Mouse (Mus musculus) C2C12 (cell line): ENCODE results near the gene Susd3. TPM values are rescaled to one million over a fixed set of nuclear protein-coding genes. Genes with fewer than 3 reads are reported as not detected.

Source experiments
- H3K27me3 ChIP-seq: one replicate; pipeline ENCODE4 v1.6.1; 2011; ENCODE audit not compliant: control insufficient read depth, insufficient read depth, insufficient read length
- H3K36me3 ChIP-seq: one replicate; pipeline ENCODE4 v1.6.1; 2011; ENCODE audit not compliant: control insufficient read depth, insufficient read depth
- H3K4me3 ChIP-seq: one replicate; pipeline ENCODE4 v1.5.1; 2011; ENCODE audit warnings: mild to moderate bottlenecking, control low read depth; ENCODE audit not compliant: poor library complexity, insufficient read depth, severe bottlenecking
- H3K79me2 ChIP-seq: one replicate; pipeline ENCODE4 v1.6.1; 2011; ENCODE audit not compliant: control insufficient read depth, insufficient read depth
- H3K79me3 ChIP-seq: one replicate; pipeline ENCODE4 v1.6.1; 2011; ENCODE audit warnings: low read depth, control low read depth
- H3ac ChIP-seq: one replicate; pipeline ENCODE3; 2011; ENCODE audit warnings: low read depth; ENCODE audit not compliant: control insufficient read depth, insufficient read length
- CEBPB ChIP-seq: IDR thresholded peaks from one replicate; pipeline ENCODE4 v1.6.1; 2011; ENCODE audit warnings: low read depth, mild to moderate bottlenecking, control low read depth, moderate library complexity
- CTCF ChIP-seq: IDR thresholded peaks from one replicate; pipeline ENCODE4 v1.5.1; 2011; ENCODE audit not compliant: control insufficient read depth, insufficient read depth, insufficient read length
- FOSL1 ChIP-seq: IDR thresholded peaks from one replicate; pipeline ENCODE4 v1.8.0; 2011; ENCODE audit warnings: mild to moderate bottlenecking, low read length; ENCODE audit not compliant: poor library complexity, insufficient read depth, severe bottlenecking
- MAX ChIP-seq: IDR thresholded peaks from one replicate; pipeline ENCODE4 v1.6.1; 2011; ENCODE audit warnings: mild to moderate bottlenecking, control low read depth
- MYOD1 ChIP-seq: IDR thresholded peaks from one replicate; pipeline ENCODE4 v1.6.1; 2011; ENCODE audit warnings: low read depth; ENCODE audit not compliant: control insufficient read depth, insufficient read length
- MYOG ChIP-seq: IDR thresholded peaks from one replicate; pipeline ENCODE4 v1.6.1; 2011; ENCODE audit not compliant: control insufficient read depth, insufficient read length; ENCODE audit errors: extremely low read depth
- USF1 ChIP-seq: IDR thresholded peaks from one replicate; pipeline ENCODE4 v1.6.1; 2011; ENCODE audit warnings: low read depth, mild to moderate bottlenecking, control low read depth, moderate library complexity
- polyA plus RNA-seq: library from polyadenylated mRNA; unstranded; fragments of >200 nt; fragmentation: generic; extraction: Trizol; gene quantifications from one replicate; pipeline ENCODE4 v1.2.1, GENCODE M21; 2012; ENCODE audit warnings: missing spikeins

Susd3 gene
- polyA plus RNA-seq, 1 experiment = 0.25 TPM

DNA sequence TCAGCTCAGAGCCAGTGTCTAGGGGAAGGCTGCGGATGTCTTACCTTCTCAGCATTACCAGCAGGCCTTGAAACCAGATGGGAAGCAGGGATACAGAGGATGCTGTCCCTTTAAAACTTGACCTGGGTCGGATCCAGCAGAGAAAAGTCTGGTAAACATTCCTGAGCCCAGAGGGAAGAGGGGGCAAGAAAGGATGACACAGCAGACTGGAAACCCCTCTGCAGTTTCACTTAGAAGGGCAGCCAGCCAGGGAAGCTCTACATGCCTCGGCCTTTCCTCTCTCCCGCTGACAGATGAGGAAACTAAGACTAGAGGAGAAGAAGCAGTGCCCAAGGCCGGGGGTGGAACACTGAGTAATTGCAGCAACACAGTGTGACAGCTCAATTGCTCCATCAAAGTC, 64.9 kb downstream of the Susd3 start:
- TF ChIP-seq USF1 = no peak
- no peak for TF ChIP-seq FOSL1
- no peak for TF ChIP-seq MYOG
- no peak for TF ChIP-seq MYOD1
- no peak for TF ChIP-seq CTCF
- no peak for TF ChIP-seq MAX
- TF ChIP-seq CEBPB = no peak
- no peak overlapping the region for H3K4me3 ChIP-seq
- H3ac ChIP-seq = no peak overlapping the region
- no peaks in the 10 kb centered on the region for H3K79me3 ChIP-seq
- H3K27me3 ChIP-seq = no peaks in the 10 kb centered on the region
- no peaks in the 10 kb centered on the region for H3K36me3 ChIP-seq
- peaks cover 6% of the 10 kb centered on the region for H3K79me2 ChIP-seq

DNA sequence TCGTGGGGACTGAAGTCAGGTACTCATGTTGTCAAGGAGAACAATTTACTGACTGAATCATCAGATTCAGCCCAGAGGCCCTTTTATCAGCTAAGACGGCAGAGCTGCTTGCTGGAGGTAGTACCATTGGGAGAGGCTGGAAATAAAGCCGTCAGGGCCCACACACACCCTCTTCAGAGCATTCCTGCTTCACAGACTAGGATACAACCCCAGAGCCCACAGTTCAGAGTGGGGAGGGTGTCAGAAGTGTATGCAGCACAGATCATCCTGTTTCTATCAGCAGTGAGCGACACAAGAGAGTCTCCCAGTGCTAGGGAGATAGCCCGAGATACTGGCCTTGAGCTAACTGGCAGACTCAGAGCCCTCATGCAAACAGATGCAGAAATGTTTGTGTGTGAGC, 65.3 kb downstream of the Susd3 start:
- H3K36me3 ChIP-seq = no peaks in the 10 kb centered on the region
- H3K27me3 ChIP-seq = no peaks in the 10 kb centered on the region
- H3K4me3 ChIP-seq = no peak overlapping the region
- H3ac ChIP-seq = no peak overlapping the region
- TF ChIP-seq USF1 = no peak
- no peak for TF ChIP-seq CEBPB
- TF ChIP-seq MAX = no peak
- no peak for TF ChIP-seq MYOG
- TF ChIP-seq FOSL1 = no peak
- no peak for TF ChIP-seq MYOD1
- no peak for TF ChIP-seq CTCF
- H3K79me3 ChIP-seq = no peaks in the 10 kb centered on the region
- peaks cover 4% of the 10 kb centered on the region for H3K79me2 ChIP-seq

DNA sequence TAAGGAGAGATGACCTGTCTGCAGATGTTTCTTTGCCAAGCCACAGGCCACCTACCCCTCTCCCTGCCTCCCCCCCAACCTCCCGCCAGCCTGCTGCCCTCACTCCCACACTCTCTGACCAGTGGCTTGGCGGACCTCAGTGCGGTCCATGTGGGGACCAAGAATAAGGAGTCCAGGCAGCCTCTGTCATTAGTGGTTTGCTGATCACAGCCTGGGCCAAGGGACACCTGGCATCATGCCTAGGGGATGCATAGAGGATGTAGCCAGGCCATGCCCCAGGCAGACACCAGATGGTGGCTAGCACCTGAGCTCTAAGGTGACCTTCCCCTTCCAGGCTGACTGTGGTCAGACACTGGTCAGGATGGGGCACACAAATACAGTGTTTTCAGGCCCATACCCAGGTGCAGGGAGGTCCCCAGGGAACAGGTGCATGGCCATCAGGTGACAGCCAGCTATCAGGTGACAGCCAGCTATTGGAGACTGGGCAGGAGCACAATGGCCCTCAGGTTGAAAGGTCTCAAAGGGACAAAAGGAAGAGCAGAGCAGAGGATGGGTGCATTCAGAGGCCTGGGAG, 67.0 kb downstream of the Susd3 start:
- H3K36me3 ChIP-seq = no peaks in the 10 kb centered on the region
- no peaks in the 10 kb centered on the region for H3K27me3 ChIP-seq
- H3K4me3 ChIP-seq = no peak overlapping the region
- H3K79me3 ChIP-seq = no peaks in the 10 kb centered on the region
- TF ChIP-seq CEBPB (no peak), CTCF (no peak), MYOG (no peak), MAX (no peak), MYOD1 (no peak), USF1 (no peak), FOSL1 (no peak)
- no peak overlapping the region for H3ac ChIP-seq
- H3K79me2 ChIP-seq = no peaks in the 10 kb centered on the region

DNA sequence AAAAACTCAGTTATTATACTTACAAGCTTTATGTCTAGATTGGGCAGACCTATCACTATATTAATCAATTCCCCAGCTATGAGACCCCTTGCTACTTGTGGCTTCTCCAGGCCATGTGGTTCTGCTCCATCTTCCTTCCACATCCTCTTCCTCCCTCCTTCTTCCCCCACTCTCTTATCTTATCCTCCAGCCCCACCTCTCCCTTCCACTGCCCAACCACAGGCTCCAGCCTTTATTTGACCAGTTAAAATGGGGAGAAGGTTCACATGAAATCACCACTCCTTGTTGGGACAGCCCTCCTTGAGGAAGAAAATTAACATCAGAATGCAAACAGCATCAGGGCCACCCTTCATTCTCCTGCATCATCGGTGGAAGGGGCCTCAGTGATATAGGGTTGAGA, 67.8 kb downstream of the Susd3 start:
- no peaks in the 10 kb centered on the region for H3K27me3 ChIP-seq
- no peaks in the 10 kb centered on the region for H3K36me3 ChIP-seq
- H3ac ChIP-seq = no peak overlapping the region
- H3K4me3 ChIP-seq = no peak overlapping the region
- H3K79me3 ChIP-seq = no peaks in the 10 kb centered on the region
- no peaks in the 10 kb centered on the region for H3K79me2 ChIP-seq
- no peak for TF ChIP-seq MAX

Other genes with a start within 250 kb of the Susd3 start
- not detected for gene Wnk2, start 100.7 kb downstream of the Susd3 start, polyA plus RNA-seq
- 78.6 TPM for gene Ninj1, start 61.2 kb downstream of the Susd3 start, polyA plus RNA-seq
- 159 TPM for gene Card19, start 32.7 kb downstream of the Susd3 start, polyA plus RNA-seq
- gene Fgd3, start 71.6 kb upstream of the Susd3 start, polyA plus RNA-seq = 44.8 TPM
- 42.9 TPM for gene Bicd2, start 92.9 kb upstream of the Susd3 start, polyA plus RNA-seq
- 5.4 TPM for gene Ippk, start 172.5 kb upstream of the Susd3 start, polyA plus RNA-seq
- 0.59 TPM for gene Tes3-ps, start 244.6 kb upstream of the Susd3 start, polyA plus RNA-seq